Mouse (Mus musculus): ENCODE results near the gene Aloxe3.

DNA sequence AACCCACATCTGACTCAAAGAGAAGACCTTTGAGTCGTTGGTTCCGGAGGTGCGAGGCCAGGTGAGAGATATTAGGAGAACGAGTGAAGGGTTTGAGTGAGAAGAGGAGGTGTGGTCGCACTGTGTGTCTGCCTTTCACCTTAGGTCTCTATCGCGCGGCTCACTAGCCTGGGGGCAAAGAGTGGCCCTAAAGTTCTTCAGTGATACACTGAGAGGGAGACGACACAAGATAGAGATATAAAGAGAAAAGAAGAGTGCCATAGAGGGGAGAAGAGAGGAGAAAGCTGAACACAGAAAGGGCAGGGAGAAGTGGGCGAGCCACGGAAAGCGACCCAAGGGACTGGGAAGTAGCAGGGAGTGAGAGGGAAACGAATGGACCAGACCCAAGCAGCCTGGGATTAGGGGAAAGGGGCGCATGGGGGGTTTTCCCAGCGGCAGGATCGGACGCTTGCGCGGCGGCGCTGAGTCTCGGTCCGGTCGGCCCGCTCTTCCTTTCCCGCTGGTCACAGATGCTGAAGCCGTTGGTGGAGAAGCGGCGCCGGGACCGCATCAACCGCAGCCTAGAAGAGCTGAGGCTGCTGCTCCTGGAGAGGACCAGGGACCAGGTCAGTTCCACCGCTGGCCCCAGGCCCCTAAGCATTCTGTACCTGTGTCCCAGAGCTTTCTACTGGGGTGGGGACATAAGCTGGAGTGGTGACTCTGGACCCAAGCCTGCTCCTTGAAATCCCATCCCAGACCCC is 4.5 kb upstream of the Aloxe3 start:
- TF ChIP-seq CTCF (IDR thresholded peaks at IDR 0.05; ENCODE audit: borderline replicate concordance, extremely low read depth, insufficient read depth, insufficient read length) (no peak), POLR2A (IDR thresholded peaks at IDR 0.05; ENCODE audit: borderline replicate concordance, extremely low read depth, insufficient read depth, insufficient read length, poor library complexity, severe bottlenecking) (no peak)

Measured in brain, embryonic 14.5 days (tissue).